Mouse (Mus musculus) liver, adult 2 months (tissue): ENCODE results near the gene Wbp2. TPM values are rescaled to one million over a fixed set of nuclear protein-coding genes. Genes with fewer than 3 reads are reported as not detected.

Experiments used
- DNase-seq: peaks from one replicate; pipeline ENCODE4 v3.0.0-alpha.2; 2011; ENCODE audit warnings: low read depth, low spot score; ENCODE audit errors: extremely low read depth
- H3K27ac ChIP-seq: fragments of 200-500 bp; replicated peaks from 2 replicates; pipeline ENCODE4 v1.5.1; 2012; ENCODE audit warnings: low read depth, mild to moderate bottlenecking, control low read depth, inconsistent platforms, low read length; ENCODE audit not compliant: insufficient read depth
- H3K27me3 ChIP-seq: fragments of 200-500 bp; 2 replicates; pipeline ENCODE4 v1.6.1; 2012; ENCODE audit warnings: mild to moderate bottlenecking, moderate library complexity, low read length, inconsistent platforms; ENCODE audit not compliant: control insufficient read depth, insufficient read depth
- H3K36me3 ChIP-seq: fragments of 200-500 bp; 2 replicates; pipeline ENCODE4 v1.6.1; 2012; ENCODE audit warnings: low read length, inconsistent platforms; ENCODE audit not compliant: control insufficient read depth, insufficient read depth
- H3K4me1 ChIP-seq: fragments of 200-500 bp; 2 replicates; pipeline ENCODE4 v1.6.1; 2011; ENCODE audit warnings: low read length; ENCODE audit not compliant: control insufficient read depth, insufficient read depth
- H3K4me3 ChIP-seq: fragments of 200-500 bp; 2 replicates; pipeline ENCODE4 v1.5.1; 2011; ENCODE audit warnings: low read depth, mild to moderate bottlenecking, control low read depth, low read length, moderate library complexity; ENCODE audit not compliant: insufficient read depth
- H3K79me2 ChIP-seq: fragments of 200-500 bp; 2 replicates; pipeline ENCODE4 v1.6.1; 2012; ENCODE audit warnings: inconsistent platforms, mild to moderate bottlenecking, low read length, moderate library complexity; ENCODE audit not compliant: control insufficient read depth, insufficient read depth
- H3K9ac ChIP-seq: fragments of 200-500 bp; 2 replicates; pipeline ENCODE4 v1.6.1; 2012; ENCODE audit warnings: low read depth, mild to moderate bottlenecking, control low read depth, inconsistent platforms, low read length
- CTCF ChIP-seq: fragments of 200-500 bp; IDR thresholded peaks from 2 replicates; pipeline ENCODE4 v1.5.1; 2011; ENCODE audit warnings: low read depth, low read length, control low read depth
- POLR2A ChIP-seq: fragments of 200-500 bp; IDR thresholded peaks from 2 replicates; pipeline ENCODE4 v1.6.1; 2011; ENCODE audit warnings: low read length, control low read depth; ENCODE audit not compliant: insufficient read depth; ENCODE audit errors: extremely low read depth
- WGBS: fragments of 180-500 bp; shearing (Covaris S2); methylation state at CpG from one replicate; pipeline ENCODE4 v1.1.7; 2018; 5-methylcytosine and 5-hydroxymethylcytosine counted together
- polyA plus RNA-seq: library from polyadenylated mRNA; depleted of rRNA; stranded (reverse); fragments of >200 nt; gene quantifications from 2 replicates; pipeline ENCODE4 v1.2.3, GENCODE M21; 2012
- total RNA-seq: library from RNA; depleted of rRNA; stranded (reverse); fragments of >200 nt; gene quantifications from 2 replicates; pipeline ENCODE4 v1.2.3, GENCODE M21; 2014

The Wbp2 gene
- total and polyA plus RNA-seq, 2 experiments = 14.8 to 166 TPM

- Histone ChIP-seq H3K4me3 (no peak overlapping the region), H3K9ac (no peak overlapping the region), H3K4me1 (no peaks in the 10 kb centered on the region), H3K27me3 (no peaks in the 10 kb centered on the region), H3K27ac (no peak overlapping the region), H3K36me3 (peaks cover 12% of the 10 kb centered on the region; the same call in 1 of the 2 replicates), H3K79me2 (no peaks in the 10 kb centered on the region)
- WGBS = 46% methylated on average over 4 of the region's 4 CpGs
- no peak for DNase-seq
- TF ChIP-seq POLR2A (no peak), CTCF (no peak)
These were observed 29.4 kb downstream of the Wbp2 start for GRCm38 (mm10) chr11:116057237-116057881.

- Histone ChIP-seq H3K79me2 (no peaks in the 10 kb centered on the region), H3K27me3 (no peaks in the 10 kb centered on the region), H3K9ac (no peak overlapping the region), H3K36me3 (peaks cover 16% of the 10 kb centered on the region; the same call in 1 of the 2 replicates), H3K4me3 (no peak overlapping the region), H3K27ac (no peak overlapping the region), H3K4me1 (no peaks in the 10 kb centered on the region)
- no peak for DNase-seq
- 98% methylated on average over 11 of the region's 11 CpGs for whole genome bisulfite sequencing
- no peak for TF ChIP-seq POLR2A
- TF ChIP-seq CTCF = no peak
These were observed 30.9 kb downstream of the Wbp2 start for GRCm38 (mm10) chr11:116055873-116056272.

DNA sequence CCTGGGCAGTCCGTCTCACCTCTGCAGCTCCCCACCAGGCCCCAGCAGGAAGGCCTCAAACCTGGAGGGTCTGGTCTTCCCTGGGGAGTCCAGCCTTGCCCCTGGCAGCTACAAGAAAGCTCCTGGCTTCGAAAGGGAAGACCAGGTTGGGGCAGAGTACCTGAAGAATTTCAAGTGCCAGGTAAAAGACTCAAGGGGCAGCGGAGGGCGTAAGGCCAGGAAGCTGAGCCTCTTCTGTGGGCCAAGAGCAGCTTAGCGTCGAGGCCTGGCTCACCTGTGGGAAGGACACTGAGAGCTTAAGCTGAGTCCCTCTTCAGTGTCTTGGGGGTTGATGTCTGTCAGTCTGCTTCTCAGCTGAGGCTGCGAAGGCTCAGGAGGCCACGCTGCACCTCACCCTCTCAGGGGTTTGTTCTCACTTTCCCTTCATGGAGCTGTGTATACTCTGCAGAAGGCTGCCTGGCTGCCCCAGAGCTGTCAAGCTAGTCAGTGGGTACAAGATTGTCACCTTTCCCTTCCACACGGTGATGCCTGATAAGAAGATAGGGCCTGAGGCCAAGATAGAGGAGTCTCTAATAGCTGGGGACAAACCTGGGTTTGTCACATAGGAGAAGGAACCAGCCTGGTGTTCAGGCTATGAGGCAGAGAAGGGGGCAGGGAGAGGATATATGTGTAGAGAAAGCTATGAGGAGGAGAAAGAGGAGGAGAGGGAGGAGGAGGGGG is 33.1 kb downstream of the Wbp2 start:
- DNase-seq = no peak
- Histone ChIP-seq H3K36me3 (peaks cover 14% of the 10 kb centered on the region; the same call in 1 of the 2 replicates), H3K4me3 (no peak overlapping the region), H3K27ac (no peak overlapping the region), H3K79me2 (no peaks in the 10 kb centered on the region), H3K4me1 (no peaks in the 10 kb centered on the region), H3K27me3 (no peaks in the 10 kb centered on the region), H3K9ac (no peak overlapping the region)
- TF ChIP-seq CTCF = no peak
- TF ChIP-seq POLR2A = no peak
- 91% methylated on average over 9 of the region's 9 CpGs for WGBS

GRCm38 (mm10) chr11:116050196-116050595 is 36.6 kb downstream of the Wbp2 start:
- TF ChIP-seq CTCF = no peak
- no peak for TF ChIP-seq POLR2A
- H3K9ac ChIP-seq = no peak overlapping the region
- no peaks in the 10 kb centered on the region for H3K27me3 ChIP-seq
- H3K4me1 ChIP-seq = no peaks in the 10 kb centered on the region
- no peak for DNase-seq
- no peak overlapping the region for H3K27ac ChIP-seq
- peaks cover 17% of the 10 kb centered on the region; the same call in 1 of the 2 replicates for H3K36me3 ChIP-seq
- 95% methylated on average over 4 of the region's 4 CpGs for WGBS
- no peak overlapping the region for H3K4me3 ChIP-seq
- no peaks in the 10 kb centered on the region for H3K79me2 ChIP-seq

GRCm38 (mm10) chr11:116049610-116050009 is 37.2 kb downstream of the Wbp2 start:
- Histone ChIP-seq H3K27ac (no peak overlapping the region), H3K27me3 (no peaks in the 10 kb centered on the region), H3K4me3 (no peak overlapping the region), H3K9ac (no peak overlapping the region), H3K36me3 (peaks cover 15% of the 10 kb centered on the region; the same call in 1 of the 2 replicates), H3K79me2 (no peaks in the 10 kb centered on the region), H3K4me1 (no peaks in the 10 kb centered on the region)
- TF ChIP-seq POLR2A (no peak), CTCF (no peak)
- DNase-seq = no peak
- WGBS = 95% methylated on average over 2 of the region's 2 CpGs

- H3K9ac ChIP-seq = no peak overlapping the region
- 95% methylated on average over 6 of the region's 6 CpGs for WGBS
- TF ChIP-seq CTCF (no peak), POLR2A (no peak)
- DNase-seq = no peak
- H3K36me3 ChIP-seq = peaks cover 7% of the 10 kb centered on the region; the same call in 1 of the 2 replicates
- H3K4me1 ChIP-seq = no peaks in the 10 kb centered on the region
- H3K27me3 ChIP-seq = no peaks in the 10 kb centered on the region
- H3K27ac ChIP-seq = no peak overlapping the region
- 0 out of 2 replicates have a peak, but pooled peaks cover 4% of the 10 kb centered on the region for H3K79me2 ChIP-seq
- H3K4me3 ChIP-seq = no peak overlapping the region
These were observed 41.6 kb downstream of the Wbp2 start for GRCm38 (mm10) chr11:116045173-116045572.
